Mouse (Mus musculus) megakaryocyte-erythroid progenitor cell, adult 5-6 weeks (primary cell): ENCODE results near the gene Dpp4. TPM values are rescaled to one million over a fixed set of nuclear protein-coding genes. Genes with fewer than 3 reads are reported as not detected.

Source experiments
- ATAC-seq: replicated peaks from 2 replicates; pipeline ENCODE4 v1.8.0; 2016; ENCODE audit warnings: mild to moderate bottlenecking, inconsistent platforms; ENCODE audit not compliant: severe bottlenecking, poor library complexity, low FRiP score, low TSS enrichment
- total RNA-seq, 2 experiments: library from RNA; stranded (forward) in 1 of 2; stranded (reverse) in 1 of 2; fragments of 200-1000, 215-1000 nt in 1 of 2; fragments of >200 nt in 1 of 2; fragmentation: Nextera tagmentation in 1 of 2; gene quantifications; 2 replicates each; pipeline ENCODE4 v1.2.3; 2014 to 2017

The Dpp4 gene
- total RNA-seq, 2 experiments from 2014 or later = 9.5 to 14.4 TPM

DNA sequence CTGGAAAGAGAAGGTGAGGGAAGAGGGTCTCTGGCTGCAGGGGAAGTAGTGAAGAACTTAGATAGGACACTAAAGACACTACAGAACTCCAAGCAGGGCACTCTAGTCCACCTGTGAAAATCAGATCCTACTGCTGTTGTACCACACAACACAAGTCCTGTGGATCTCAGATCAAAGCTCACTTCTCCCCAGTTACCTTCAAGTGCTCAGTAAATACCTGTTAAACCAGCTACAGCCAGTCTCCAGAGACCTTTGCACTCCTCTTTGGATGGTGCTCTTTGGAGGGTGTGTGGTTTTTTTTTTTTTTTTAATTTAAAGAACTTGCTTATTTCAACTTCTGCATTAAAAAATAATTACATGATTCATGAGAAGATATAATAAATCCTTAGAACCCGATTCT, 5.2 kb upstream of the Dpp4 start:
- no peak for ATAC-seq

GRCm38 (mm10) chr2:62411211-62412080, 585 bp downstream of the Dpp4 start:
- ATAC-seq = peak; percentile 83

- no peak for ATAC-seq
Observed at GRCm38 (mm10) chr2:62408701-62409201, 3.3 kb downstream of the Dpp4 start.

- no peak for ATAC-seq
Observed at GRCm38 (mm10) chr2:62408216-62408615, 3.8 kb downstream of the Dpp4 start.

GRCm38 (mm10) chr2:62403556-62404135, 8.4 kb downstream of the Dpp4 start:
- ATAC-seq = no peak

DNA sequence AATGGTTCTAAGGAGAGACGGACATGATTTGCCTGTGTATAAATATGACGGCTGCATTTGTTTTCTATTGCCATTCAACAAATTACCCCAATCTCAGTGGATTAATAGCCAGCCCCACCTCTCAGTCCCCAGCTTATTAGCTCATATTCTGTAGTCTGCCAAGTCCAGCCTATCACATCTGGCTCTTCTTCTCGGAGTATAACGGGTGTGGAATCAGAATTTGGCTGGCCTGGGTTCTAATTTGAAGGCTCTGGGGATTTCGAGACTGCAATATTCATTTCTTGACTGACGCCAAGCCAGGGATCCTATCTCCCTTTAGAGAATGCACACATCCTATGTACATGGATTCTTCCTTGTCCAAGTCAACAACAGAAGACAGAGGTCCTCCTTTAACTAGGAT, 11.0 kb downstream of the Dpp4 start:
- ATAC-seq = no peak

DNA sequence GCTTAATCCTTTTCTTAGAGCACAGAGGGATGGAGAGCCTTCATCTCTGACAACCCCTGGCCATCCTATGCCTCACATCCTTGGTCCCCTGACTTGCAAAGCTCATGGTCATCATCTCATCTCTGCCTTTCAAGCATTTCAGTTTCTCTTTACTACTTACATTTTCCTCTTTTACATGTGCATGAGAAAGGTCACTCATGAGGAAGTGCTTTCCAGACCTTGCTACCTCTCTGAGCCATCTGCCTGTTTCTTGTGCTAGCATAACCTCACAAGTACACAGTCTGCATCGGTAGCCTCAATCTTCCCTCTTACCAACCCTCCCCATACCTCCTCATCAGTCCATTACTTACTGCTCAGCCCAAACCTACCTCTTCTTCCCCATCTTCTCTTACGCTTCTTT, 12.2 kb downstream of the Dpp4 start:
- ATAC-seq = no peak

DNA sequence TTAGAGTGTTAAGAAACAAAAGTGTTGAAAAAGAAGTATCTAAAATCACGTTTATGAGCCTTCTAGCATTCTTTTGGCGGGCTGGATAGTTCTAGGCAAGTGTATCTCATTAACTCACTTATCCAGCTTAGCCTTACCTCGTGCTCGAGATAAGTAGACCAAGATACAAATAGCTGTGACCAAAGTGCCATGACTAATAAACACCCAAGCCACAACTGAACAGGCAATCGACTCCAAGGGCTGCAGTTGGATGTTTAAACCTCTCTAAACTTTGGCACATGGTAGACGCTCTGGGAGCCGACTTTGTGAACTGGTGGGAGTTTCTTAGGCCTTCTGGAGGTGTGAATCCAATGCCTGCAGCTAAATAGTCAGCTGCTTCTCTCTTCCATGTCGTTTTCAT, 12.7 kb downstream of the Dpp4 start:
- ATAC-seq = peak; percentile 58; the same call in 1 of the 2 replicates

DNA sequence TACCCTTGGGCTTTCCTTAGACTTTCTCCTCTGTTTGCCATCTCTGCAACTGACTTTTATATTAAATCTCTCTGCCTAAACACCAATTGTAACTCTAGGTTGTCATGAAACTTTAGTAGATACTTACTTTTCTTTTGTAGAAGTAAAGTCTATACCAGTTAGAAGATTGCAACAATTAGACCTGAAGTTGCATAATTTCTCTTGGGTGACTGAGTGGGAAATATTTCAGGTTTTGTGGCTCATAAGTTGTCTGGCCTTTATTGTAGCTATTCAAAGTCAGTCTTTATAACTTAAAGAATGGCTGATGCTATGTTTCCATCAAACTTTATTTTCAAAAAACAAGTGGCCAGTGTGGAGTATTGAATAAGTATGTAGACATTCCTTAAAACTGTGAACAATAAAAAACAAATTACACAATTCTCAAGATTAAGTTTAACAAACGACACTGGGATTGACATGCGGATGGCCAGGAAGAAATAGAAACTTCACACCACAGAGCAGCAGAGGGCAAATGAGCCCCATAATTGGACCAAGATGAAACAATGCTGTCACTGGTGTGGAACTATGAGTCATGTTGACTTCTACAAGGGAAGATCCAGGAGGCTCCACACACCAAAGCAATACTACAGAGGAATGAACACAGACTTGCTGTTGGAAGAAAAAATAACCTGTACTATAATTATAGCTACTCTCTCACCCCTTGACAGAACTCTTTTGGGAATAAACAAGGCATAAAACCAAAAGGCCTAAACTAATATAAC, 13.7 kb downstream of the Dpp4 start:
- no peak for ATAC-seq

DNA sequence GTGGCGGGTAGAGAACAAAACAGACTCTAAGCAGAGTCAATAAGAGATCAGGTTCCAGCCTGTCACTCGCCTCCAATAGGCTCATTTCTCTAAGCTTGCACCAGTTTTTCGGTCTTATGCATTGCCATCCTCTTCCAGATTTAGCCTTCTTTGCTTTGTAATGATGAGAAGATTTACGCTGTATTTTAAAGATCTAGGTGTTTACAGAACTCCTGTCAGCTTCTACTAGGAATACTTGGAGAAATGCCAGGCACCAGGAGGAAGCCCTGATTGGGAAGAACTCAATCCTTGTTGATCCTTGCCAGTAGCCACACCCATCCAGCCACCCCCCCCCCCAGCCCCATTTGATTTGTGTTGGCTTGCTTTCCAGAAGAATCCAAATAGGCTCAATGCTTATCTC, 14.4 kb downstream of the Dpp4 start:
- ATAC-seq = no peak

DNA sequence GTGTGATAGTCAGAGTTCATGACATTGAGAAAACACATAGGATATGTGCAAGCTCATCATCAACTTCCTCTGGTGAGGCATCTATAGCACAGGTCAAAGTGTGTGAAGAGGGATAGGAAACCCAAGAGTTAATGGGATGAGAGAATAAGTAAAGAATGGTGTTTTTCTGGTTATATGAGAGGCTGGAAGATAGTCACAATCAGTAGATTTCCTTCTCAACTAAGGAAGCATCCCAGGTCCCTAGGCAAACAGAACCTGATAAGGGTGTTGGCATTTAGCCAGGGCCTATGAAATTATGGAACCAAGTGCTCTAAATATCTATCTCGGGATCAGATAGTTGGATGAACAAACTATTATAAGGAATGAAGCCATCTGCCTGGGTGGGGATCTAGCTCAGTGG, 15.2 kb downstream of the Dpp4 start:
- no peak for ATAC-seq

DNA sequence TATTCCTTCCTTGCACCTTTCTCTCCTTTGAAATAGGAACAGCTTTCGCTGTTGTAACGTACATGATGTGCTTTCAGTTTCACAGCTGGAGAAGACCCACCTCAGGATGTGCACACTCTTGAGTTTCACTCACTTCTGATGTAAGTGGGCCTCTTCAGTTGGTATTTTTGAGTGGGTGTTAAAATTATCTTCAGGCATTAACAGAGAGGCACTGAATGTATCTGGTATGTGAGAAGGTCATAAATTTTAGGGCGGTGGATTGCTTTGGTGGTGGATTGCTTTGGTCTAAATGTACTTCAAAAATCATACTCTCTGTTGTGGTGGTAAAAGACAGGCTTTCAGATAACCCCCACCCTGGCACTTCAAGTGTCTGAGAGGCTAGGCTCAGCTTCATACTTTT, 17.2 kb downstream of the Dpp4 start:
- ATAC-seq = no peak

- no peak for ATAC-seq
Observed at GRCm38 (mm10) chr2:62392098-62392497, 19.9 kb downstream of the Dpp4 start.

- peak; percentile 97 for ATAC-seq
Observed at GRCm38 (mm10) chr2:62390961-62391461, 21.0 kb downstream of the Dpp4 start.

GRCm38 (mm10) chr2:62390305-62390704, 21.7 kb downstream of the Dpp4 start:
- no peak for ATAC-seq

DNA sequence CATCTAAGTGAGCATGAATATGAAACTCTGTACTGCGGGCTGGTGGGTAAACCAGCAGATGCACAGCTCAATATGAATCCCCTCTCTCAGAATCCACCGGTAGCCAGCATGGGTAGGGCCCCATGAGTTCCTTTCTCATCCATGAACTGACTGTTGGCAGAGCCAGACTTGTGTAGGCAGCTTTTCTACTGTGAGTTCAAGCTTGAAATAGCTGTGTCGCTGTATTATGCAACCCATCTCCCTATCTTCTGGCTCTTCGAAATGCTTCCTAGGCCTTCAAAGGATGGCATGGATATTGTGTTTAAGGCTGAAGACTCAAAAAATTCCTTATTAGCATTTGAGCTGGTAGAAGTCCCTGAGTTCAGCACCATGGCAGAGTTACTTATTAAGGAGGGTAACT, 23.2 kb downstream of the Dpp4 start:
- ATAC-seq = no peak

GRCm38 (mm10) chr2:62383196-62383595, 28.8 kb downstream of the Dpp4 start:
- ATAC-seq = no peak

- no peak for ATAC-seq
Observed at GRCm38 (mm10) chr2:62382440-62382839, 29.6 kb downstream of the Dpp4 start.

GRCm38 (mm10) chr2:62381756-62382155, 30.3 kb downstream of the Dpp4 start:
- ATAC-seq = no peak

- no peak for ATAC-seq
Observed at GRCm38 (mm10) chr2:62373692-62374091, 38.3 kb downstream of the Dpp4 start.
